Mouse (Mus musculus): ENCODE measurements around the gene Gm7347. TPM values are rescaled to one million over a fixed set of nuclear protein-coding genes. Genes with fewer than 3 reads are reported as not detected.
"Not testable (repeated sequence)": the region's sequence is repeated elsewhere in the genome, so short reads cannot be mapped to it uniquely, and the experiment has no call there.

Gm7347 gene
- total and polyA plus RNA-seq, 2 experiments from 2014 or later: 0.17 TPM; not detected in 1

- peak; percentile 57 for TF ChIP-seq CTCF (IDR thresholded peaks at IDR 0.05)
- ATAC-seq (ENCODE audit: low FRiP score): peak; percentile 91
- not testable (repeated sequence) for H3K36me3 ChIP-seq (ENCODE audit: insufficient read depth, low read length); H3K4me1 ChIP-seq (ENCODE audit: insufficient read depth, low read length); H3K27me3 ChIP-seq (ENCODE audit: insufficient read depth, low read length); H3K27ac ChIP-seq (ENCODE audit: low read depth, low read length); H3K9me3 ChIP-seq (ENCODE audit: low read length)
- Histone ChIP-seq H3K4me3 (ENCODE audit: low read depth, low read length) (peak overlapping the region; percentile 51), H3K4me2 (ENCODE audit: low read depth, low read length, poor library complexity, severe bottlenecking) (peak overlapping the region; percentile 82), H3K9ac (replicated peaks; ENCODE audit: low read length, poor library complexity, severe bottlenecking) (peak overlapping the region; percentile 46)
- DNase-seq (ENCODE audit: low spot score): peak; percentile 66
- WGBS: 21% methylated on average over 44 of the region's 45 CpGs
These were observed 51.3 kb downstream of the Gm7347 start for GRCm38 (mm10) chr5:26006937-26007695.

- H3K4me2 ChIP-seq (ENCODE audit: low read depth, low read length, poor library complexity, severe bottlenecking); H3K27me3 ChIP-seq (ENCODE audit: insufficient read depth, low read length); ATAC-seq (ENCODE audit: low FRiP score); H3K4me3 ChIP-seq (ENCODE audit: low read depth, low read length); H3K4me1 ChIP-seq (ENCODE audit: insufficient read depth, low read length); H3K27ac ChIP-seq (ENCODE audit: low read depth, low read length); H3K9me3 ChIP-seq (ENCODE audit: low read length); H3K36me3 ChIP-seq (ENCODE audit: insufficient read depth, low read length); H3K9ac ChIP-seq (replicated peaks; ENCODE audit: low read length, poor library complexity, severe bottlenecking); DNase-seq (ENCODE audit: low spot score): not testable (repeated sequence)
- WGBS: 88% methylated on average over 1 of the region's 2 CpGs
These were observed 53.7 kb downstream of the Gm7347 start, which contains the start of gene Gm1979 for GRCm38 (mm10) chr5:26004698-26005097. Gm1979 (minus strand) TSS chr5:26004798.

Other genes with a start within 250 kb of the Gm7347 start
- gene Gm21663, start 116.2 kb downstream of the Gm7347 start, total RNA-seq (2014; rRNA removed): not detected in 2 replicates
- not detected in 2 replicates for gene Gm21663, start 116.2 kb downstream of the Gm7347 start, polyA plus RNA-seq (2015; fragmentation: Nextera tagmentation; extraction: Ambion mirVana)
- not detected in 2 replicates for gene Gm21671, start 104.2 kb downstream of the Gm7347 start, total RNA-seq (2014; rRNA removed)
- gene Gm21671, start 104.2 kb downstream of the Gm7347 start, polyA plus RNA-seq (2015; fragmentation: Nextera tagmentation; extraction: Ambion mirVana): 0.13 and 0.14 TPM in 2 replicates
- not detected in 2 replicates for gene Gm21680, start 85.9 kb downstream of the Gm7347 start, total RNA-seq (2014; rRNA removed)
- 0.10 and 0.22 TPM in 2 replicates for gene Gm21680, start 85.9 kb downstream of the Gm7347 start, polyA plus RNA-seq (2015; fragmentation: Nextera tagmentation; extraction: Ambion mirVana)
- gene Gm21698, start 69.9 kb downstream of the Gm7347 start, total RNA-seq (2014; rRNA removed): not detected in 2 replicates
- gene Gm21698, start 69.9 kb downstream of the Gm7347 start, polyA plus RNA-seq (2015; fragmentation: Nextera tagmentation; extraction: Ambion mirVana): 0.31 TPM in 1 of 2 replicates, not detected in the other
- gene Gm1979, start 53.8 kb downstream of the Gm7347 start, total RNA-seq (2014; rRNA removed): not detected in 2 replicates
- gene Gm1979, start 53.8 kb downstream of the Gm7347 start, polyA plus RNA-seq (2015; fragmentation: Nextera tagmentation; extraction: Ambion mirVana): 0.26 and 0.37 TPM in 2 replicates
- not detected in 2 replicates for gene Gm5862, start 35.7 kb downstream of the Gm7347 start, total RNA-seq (2014; rRNA removed)
- gene Gm5862, start 35.7 kb downstream of the Gm7347 start, polyA plus RNA-seq (2015; fragmentation: Nextera tagmentation; extraction: Ambion mirVana): not detected in 2 replicates
- 0.09 and 0.22 TPM in 2 replicates for gene Speer4a, start 19.0 kb downstream of the Gm7347 start, total RNA-seq (2014; rRNA removed)
- gene Speer4a, start 19.0 kb downstream of the Gm7347 start, polyA plus RNA-seq (2015; fragmentation: Nextera tagmentation; extraction: Ambion mirVana): 0.13 and 0.20 TPM in 2 replicates
- not detected in 2 replicates for gene Gm10471, start 30.7 kb upstream of the Gm7347 start, total RNA-seq (2014; rRNA removed)
- 0.13 TPM in 1 of 2 replicates, not detected in the other for gene Gm10471, start 30.7 kb upstream of the Gm7347 start, polyA plus RNA-seq (2015; fragmentation: Nextera tagmentation; extraction: Ambion mirVana)
- not detected in 2 replicates for gene 5031410I06Rik, start 46.8 kb upstream of the Gm7347 start, total RNA-seq (2014; rRNA removed)
- gene 5031410I06Rik, start 46.8 kb upstream of the Gm7347 start, polyA plus RNA-seq (2015; fragmentation: Nextera tagmentation; extraction: Ambion mirVana): 0.25 and 0.28 TPM in 2 replicates
- not detected in 2 replicates for gene Gm10220, start 62.8 kb upstream of the Gm7347 start, total RNA-seq (2014; rRNA removed)
- 0.27 TPM in 1 of 2 replicates, not detected in the other for gene Gm10220, start 62.8 kb upstream of the Gm7347 start, polyA plus RNA-seq (2015; fragmentation: Nextera tagmentation; extraction: Ambion mirVana)
- 1.1 and 1.4 TPM in 2 replicates for gene Gm7361, start 199.1 kb upstream of the Gm7347 start, total RNA-seq (2014; rRNA removed)
- gene Gm7361, start 199.1 kb upstream of the Gm7347 start, polyA plus RNA-seq (2015; fragmentation: Nextera tagmentation; extraction: Ambion mirVana): 0.32 and 0.33 TPM in 2 replicates

Measured in midbrain, postnatal 0 days (tissue).